Mouse (Mus musculus) embryonic facial prominence, embryonic 14.5 days (tissue): ENCODE results near the gene Ttc7. TPM values are rescaled to one million over a fixed set of nuclear protein-coding genes. Genes with fewer than 3 reads are reported as not detected.

Experiments used
- ATAC-seq: fragments of 200-750 bp; cut with Nextera tagmentation; 2 replicates; pipeline ENCODE4 v1.8.0; 2017; ENCODE audit warnings: low read depth, moderate number of reproducible peaks, moderate TSS enrichment
- DNase-seq: peaks from one replicate; pipeline ENCODE4 v3.0.0-alpha.2; 2015; ENCODE audit warnings: low spot score
- H3K27ac ChIP-seq: fragments of 300-500 bp; sonication (generic); replicated peaks from 2 replicates; pipeline ENCODE4 v1.5.1; 2014; ENCODE audit warnings: low read depth, mild to moderate bottlenecking, low read length, moderate library complexity
- H3K27me3 ChIP-seq: fragments of 300-500 bp; sonication (generic); replicated peaks from 2 replicates; pipeline ENCODE4 v1.6.1; 2014; ENCODE audit warnings: low read length; ENCODE audit not compliant: control insufficient read depth, insufficient read depth
- H3K36me3 ChIP-seq: fragments of 300-500 bp; sonication (generic); 2 replicates; pipeline ENCODE4 v1.6.1; 2014; ENCODE audit warnings: low read length, mixed read lengths; ENCODE audit not compliant: control insufficient read depth, insufficient read depth
- H3K4me1 ChIP-seq: fragments of 300-500 bp; sonication (generic); 2 replicates; pipeline ENCODE4 v1.6.1; 2014; ENCODE audit warnings: antibody characterized with exemption, low read length; ENCODE audit not compliant: control insufficient read depth, insufficient read depth
- H3K4me2 ChIP-seq: fragments of 300-500 bp; sonication (generic); 2 replicates; pipeline ENCODE4 v1.6.1; 2014; ENCODE audit warnings: low read depth, mild to moderate bottlenecking, low read length, moderate library complexity, mixed read lengths
- H3K4me3 ChIP-seq: fragments of 300-500 bp; sonication (generic); 2 replicates; pipeline ENCODE4 v1.5.1; 2014; ENCODE audit warnings: low read depth, mild to moderate bottlenecking, low read length
- H3K9ac ChIP-seq: fragments of 300-500 bp; sonication (generic); 2 replicates; pipeline ENCODE4 v1.6.1; 2014; ENCODE audit warnings: low read depth, mild to moderate bottlenecking, low read length, moderate library complexity, mixed read lengths
- H3K9me3 ChIP-seq: fragments of 300-500 bp; sonication (generic); 2 replicates; pipeline ENCODE4 v1.6.1; 2016; ENCODE audit warnings: low read length; ENCODE audit not compliant: control insufficient read depth
- WGBS: fragments of 180-500 bp; shearing (Covaris S2); extraction: QIAGEN DNeasy Blood & Tissue Kit; methylation state at CpG from one replicate; pipeline ENCODE4 v1.1.7; 2014; 5-methylcytosine and 5-hydroxymethylcytosine counted together
- polyA plus RNA-seq: library from polyadenylated mRNA; unstranded; fragments of >200 nt; fragmentation: Nextera tagmentation; extraction: Ambion mirVana; gene quantifications from 2 replicates; pipeline ENCODE4 v1.2.1, GENCODE M21; 2014

Gene Ttc7
- polyA plus RNA-seq, 1 experiment from 2014 or later: 10.2 TPM

DNA sequence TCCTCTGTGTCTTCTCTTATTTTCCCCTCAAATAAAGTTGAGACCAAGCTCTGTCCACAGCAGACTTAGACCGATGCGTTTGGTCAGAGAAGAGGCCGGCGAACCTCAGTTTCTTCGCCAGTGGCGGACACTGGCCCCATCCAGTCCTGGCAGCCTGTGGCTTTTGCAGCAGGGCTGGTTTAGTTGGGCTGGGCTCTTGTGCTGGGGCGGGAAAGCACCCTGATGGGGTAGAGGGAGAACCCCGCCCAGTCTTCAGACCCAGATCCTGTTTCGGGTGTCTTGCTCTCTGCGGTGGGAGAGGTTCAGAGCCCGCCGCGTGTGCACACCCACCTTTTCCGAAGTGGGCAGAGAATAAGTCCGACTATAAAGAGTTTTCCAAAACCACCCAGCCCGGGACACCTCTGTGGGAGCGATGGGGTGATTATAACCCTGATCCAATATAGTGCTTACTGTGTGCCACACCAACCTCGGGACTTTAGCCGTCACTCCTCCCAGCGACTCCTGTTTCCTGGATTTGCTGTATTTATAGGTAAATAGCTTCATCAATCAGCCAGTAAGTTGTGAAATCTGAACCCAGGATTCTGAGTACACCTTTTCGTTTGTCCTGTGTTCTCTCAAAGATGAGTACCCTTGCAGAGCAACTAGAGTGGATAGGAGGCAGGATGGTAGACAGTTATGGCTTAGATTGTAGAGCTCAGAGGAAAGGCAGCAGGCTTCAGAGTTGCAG lies 1.2 kb downstream of the Ttc7 start:
- H3K4me2 ChIP-seq: peak overlapping the region; percentile 97
- peaks cover 12% of the 10 kb centered on the region for H3K27me3 ChIP-seq
- 5% methylated on average over 21 of the region's 21 CpGs for WGBS
- H3K9me3 ChIP-seq: no peaks in the 10 kb centered on the region
- H3K36me3 ChIP-seq: no peaks in the 10 kb centered on the region
- H3K9ac ChIP-seq: peak overlapping the region; percentile 87; the same call in 1 of the 2 replicates
- peak overlapping the region; percentile 73 for H3K4me3 ChIP-seq
- DNase-seq (peak; percentile 63), ATAC-seq (no peak)
- H3K4me1 ChIP-seq: peaks cover 6% of the 10 kb centered on the region; the same call in 1 of the 2 replicates
- no peak overlapping the region for H3K27ac ChIP-seq

- Histone ChIP-seq H3K4me3 (peak overlapping the region; percentile 73), H3K4me2 (peak overlapping the region; percentile 97), H3K4me1 (peaks cover 6% of the 10 kb centered on the region; the same call in 1 of the 2 replicates), H3K36me3 (no peaks in the 10 kb centered on the region), H3K27me3 (peaks cover 12% of the 10 kb centered on the region), H3K9me3 (no peaks in the 10 kb centered on the region), H3K27ac (no peak overlapping the region), H3K9ac (no peak overlapping the region)
- DNase-seq: no peak
- ATAC-seq: no peak
- WGBS: 68% methylated on average over 7 of the region's 7 CpGs
Observed at GRCm38 (mm10) chr17:87284482-87285040, 1.9 kb downstream of the Ttc7 start.

DNA sequence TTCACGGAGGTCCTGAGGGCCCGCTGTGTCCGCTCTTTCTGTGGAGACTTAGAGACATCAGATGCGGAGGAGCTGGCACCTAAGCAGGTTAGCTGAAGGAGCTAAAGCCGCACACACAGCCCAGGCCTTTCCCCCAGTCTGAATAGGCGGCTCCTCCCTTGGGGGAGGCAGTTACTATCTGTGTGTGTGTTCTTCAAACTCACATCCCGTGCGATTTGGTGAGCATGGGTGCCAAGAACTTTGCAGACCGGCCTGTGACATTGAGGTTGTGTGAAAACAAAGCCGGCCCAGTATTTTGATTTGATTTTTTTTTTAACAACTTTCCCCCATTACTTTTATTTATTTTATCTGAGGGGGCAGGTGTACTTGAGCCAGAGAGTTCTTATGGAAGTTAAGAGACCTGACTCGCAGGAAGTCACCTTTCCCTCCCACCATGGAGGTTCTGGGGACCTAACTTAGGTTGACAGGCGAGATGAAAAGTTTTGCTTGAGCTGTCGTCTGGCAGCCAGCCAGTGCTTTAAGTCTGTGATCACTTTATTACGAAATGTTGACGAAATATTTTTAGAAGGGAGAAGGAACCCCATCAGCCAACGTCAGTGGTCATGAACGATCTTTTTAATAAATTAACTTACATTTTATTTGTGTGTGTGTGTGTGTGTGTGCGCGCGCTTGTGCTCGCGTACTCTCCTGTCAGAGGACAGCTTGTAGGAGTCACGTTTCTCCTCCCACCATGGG lies 3.2 kb downstream of the Ttc7 start:
- 65% methylated on average over 23 of the region's 23 CpGs for WGBS
- DNase-seq: no peak

GRCm38 (mm10) chr17:87286481-87287143 lies 3.9 kb downstream of the Ttc7 start:
- H3K9me3 ChIP-seq: no peaks in the 10 kb centered on the region
- ATAC-seq (no peak), DNase-seq (no peak)
- 0 out of 2 replicates have a peak, but pooled peaks cover 6% of the 10 kb centered on the region for H3K4me1 ChIP-seq
- H3K4me2 ChIP-seq: no peak overlapping the region
- no peak overlapping the region for H3K9ac ChIP-seq
- peaks cover 12% of the 10 kb centered on the region for H3K27me3 ChIP-seq
- H3K36me3 ChIP-seq: no peaks in the 10 kb centered on the region
- 51% methylated on average over 8 of the region's 8 CpGs for WGBS
- H3K4me3 ChIP-seq: no peak overlapping the region
- no peak overlapping the region for H3K27ac ChIP-seq

More for the DNA sequence above, 3.2 kb downstream of the Ttc7 start:
- Histone ChIP-seq H3K4me3 (no peak overlapping the region), H3K36me3 (no peaks in the 10 kb centered on the region), H3K9ac (no peak overlapping the region), H3K9me3 (no peaks in the 10 kb centered on the region), H3K4me1 (peaks cover 6% of the 10 kb centered on the region; the same call in 1 of the 2 replicates), H3K4me2 (no peak overlapping the region), H3K27me3 (peaks cover 12% of the 10 kb centered on the region), H3K27ac (no peak overlapping the region)
- ATAC-seq: no peak

DNA sequence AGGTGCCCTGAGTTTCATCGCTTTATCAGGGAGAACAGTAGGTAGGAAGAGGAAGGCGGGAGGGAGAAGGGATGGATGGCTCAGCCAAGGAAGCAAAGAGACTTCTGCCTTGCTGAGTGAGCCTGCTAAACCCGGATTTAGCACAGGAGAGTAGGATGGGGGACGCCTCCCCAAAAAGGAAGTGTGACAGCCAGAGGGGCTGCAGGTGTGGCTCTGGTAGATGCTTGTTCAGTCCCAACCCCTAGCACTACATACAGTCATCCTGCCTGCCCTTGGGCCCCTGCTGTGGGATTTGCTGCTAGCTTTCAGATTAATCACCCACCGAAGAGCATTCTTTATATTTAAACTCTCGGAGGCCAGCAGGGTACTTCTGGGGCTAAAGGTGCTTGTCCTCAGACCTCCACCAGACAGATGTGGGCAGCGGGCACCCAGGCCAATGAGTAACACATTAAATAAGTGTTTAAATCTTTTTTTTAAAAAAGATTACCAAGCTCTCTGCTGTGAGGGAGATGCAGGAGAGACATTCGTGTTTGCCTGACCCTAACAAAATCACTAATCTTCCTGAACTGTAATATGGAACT lies 4.6 kb downstream of the Ttc7 start:
- no peak overlapping the region for H3K4me2 ChIP-seq
- no peak overlapping the region for H3K4me3 ChIP-seq
- no peaks in the 10 kb centered on the region for H3K9me3 ChIP-seq
- H3K4me1 ChIP-seq: 0 out of 2 replicates have a peak, but pooled peaks cover 6% of the 10 kb centered on the region
- H3K27me3 ChIP-seq: peaks cover 12% of the 10 kb centered on the region
- H3K36me3 ChIP-seq: no peaks in the 10 kb centered on the region
- DNase-seq (no peak), ATAC-seq (no peak)
- H3K9ac ChIP-seq: no peak overlapping the region
- 60% methylated on average over 8 of the region's 8 CpGs for WGBS
- H3K27ac ChIP-seq: no peak overlapping the region

DNA sequence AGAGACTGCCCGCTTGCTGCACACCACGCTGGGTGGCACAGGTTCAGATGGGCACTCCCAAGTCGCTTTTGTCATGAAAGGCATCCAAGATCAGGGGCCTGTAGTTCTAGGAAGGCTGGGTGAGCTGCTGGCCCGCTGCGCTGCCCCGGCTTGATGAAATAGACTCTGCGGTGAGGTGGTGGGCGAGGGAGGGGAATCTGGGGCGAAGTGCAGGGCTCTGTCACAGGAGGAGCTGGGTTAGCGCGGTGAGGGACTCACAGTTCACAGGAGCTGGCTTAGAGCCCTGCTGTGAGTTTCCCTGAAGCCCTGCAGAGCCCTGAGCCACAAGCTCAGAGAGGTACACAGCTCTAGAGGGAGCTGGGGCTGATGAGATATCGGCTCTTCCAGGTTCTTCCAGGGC lies 5.4 kb downstream of the Ttc7 start:
- DNase-seq (no peak), ATAC-seq (no peak)
- WGBS: 32% methylated on average over 12 of the region's 12 CpGs
- H3K9ac ChIP-seq: peak overlapping the region; percentile 28; the same call in 1 of the 2 replicates
- no peak overlapping the region for H3K27ac ChIP-seq
- no peak overlapping the region for H3K4me2 ChIP-seq
- 0 out of 2 replicates have a peak, but pooled peaks cover 6% of the 10 kb centered on the region for H3K4me1 ChIP-seq
- H3K4me3 ChIP-seq: no peak overlapping the region
- no peaks in the 10 kb centered on the region for H3K36me3 ChIP-seq
- H3K9me3 ChIP-seq: no peaks in the 10 kb centered on the region
- peaks cover 12% of the 10 kb centered on the region for H3K27me3 ChIP-seq

GRCm38 (mm10) chr17:87289367-87289766 lies 6.7 kb downstream of the Ttc7 start:
- 75% methylated on average over 5 of the region's 5 CpGs for WGBS
- ATAC-seq: no peak

DNA sequence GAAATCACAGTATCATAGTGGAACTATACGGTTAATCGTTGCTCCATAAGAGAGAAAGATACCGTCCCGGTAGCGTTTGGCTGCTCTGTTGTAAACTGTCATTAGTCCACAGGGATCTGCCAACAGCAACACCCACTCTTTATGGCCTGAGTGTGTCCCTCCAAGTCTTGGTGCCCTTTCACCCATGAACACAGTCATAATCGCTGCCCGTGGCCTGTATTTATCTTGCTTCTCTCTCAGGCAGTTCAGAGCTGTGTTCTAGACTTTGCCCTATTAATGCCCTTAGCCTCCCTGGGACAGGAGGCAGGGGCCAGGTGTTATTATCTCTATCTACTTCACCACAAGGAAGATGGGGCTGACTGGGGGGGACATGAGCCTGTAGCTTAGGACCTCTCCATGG lies 8.4 kb downstream of the Ttc7 start:
- Histone ChIP-seq H3K4me1 (0 out of 2 replicates have a peak, but pooled peaks cover 6% of the 10 kb centered on the region), H3K9ac (no peak overlapping the region), H3K4me3 (no peak overlapping the region), H3K27me3 (no peaks in the 10 kb centered on the region; the same call in 1 of the 2 replicates), H3K27ac (no peak overlapping the region), H3K9me3 (no peaks in the 10 kb centered on the region), H3K36me3 (no peaks in the 10 kb centered on the region), H3K4me2 (no peak overlapping the region)
- WGBS: 94% methylated on average over 7 of the region's 7 CpGs
- DNase-seq (no peak), ATAC-seq (no peak)

More at GRCm38 (mm10) chr17:87289367-87289766, 6.7 kb downstream of the Ttc7 start:
- H3K9me3 ChIP-seq: no peaks in the 10 kb centered on the region
- H3K27ac ChIP-seq: no peak overlapping the region
- no peak for DNase-seq
- H3K4me3 ChIP-seq: no peak overlapping the region
- H3K4me2 ChIP-seq: no peak overlapping the region
- H3K9ac ChIP-seq: no peak overlapping the region
- peaks cover 4% of the 10 kb centered on the region for H3K27me3 ChIP-seq
- no peaks in the 10 kb centered on the region for H3K36me3 ChIP-seq
- 0 out of 2 replicates have a peak, but pooled peaks cover 6% of the 10 kb centered on the region for H3K4me1 ChIP-seq
